Mouse (Mus musculus) neural tube, embryonic 14.5 days (tissue): ENCODE data around the gene Drd3. TPM values are rescaled to one million over a fixed set of nuclear protein-coding genes. Genes with fewer than 3 reads are reported as not detected.

Experiments
- ATAC-seq: fragments of 200-750 bp; cut with Nextera tagmentation; 2 replicates; pipeline ENCODE4 v1.8.0; 2017; ENCODE audit warnings: low read depth, mild to moderate bottlenecking, moderate TSS enrichment, moderate library complexity
- H3K27ac ChIP-seq: fragments of 300-500 bp; sonication (generic); 2 replicates; pipeline ENCODE4 v1.5.1; 2014; ENCODE audit warnings: low read depth, mild to moderate bottlenecking, control low read depth, low read length, moderate library complexity, mixed read lengths
- H3K27me3 ChIP-seq: fragments of 300-500 bp; sonication (generic); 2 replicates; pipeline ENCODE4 v1.6.1; 2014; ENCODE audit warnings: low read length; ENCODE audit not compliant: control insufficient read depth, insufficient read depth
- H3K36me3 ChIP-seq: fragments of 300-500 bp; sonication (generic); 2 replicates; pipeline ENCODE4 v1.6.1; 2014; ENCODE audit warnings: low read length, mixed read lengths; ENCODE audit not compliant: control insufficient read depth, insufficient read depth
- H3K4me1 ChIP-seq: fragments of 300-500 bp; sonication (generic); 2 replicates; pipeline ENCODE4 v1.6.1; 2014; ENCODE audit warnings: low read length; ENCODE audit not compliant: control insufficient read depth, insufficient read depth
- H3K4me2 ChIP-seq: fragments of 300-500 bp; sonication (generic); 2 replicates; pipeline ENCODE4 v1.6.1; 2014; ENCODE audit warnings: mild to moderate bottlenecking, low read depth, low read length, control low read depth
- H3K4me3 ChIP-seq: fragments of 300-500 bp; sonication (generic); 2 replicates; pipeline ENCODE4 v1.5.1; 2014; ENCODE audit warnings: low read depth, low read length, control low read depth, mixed read lengths
- H3K9ac ChIP-seq: fragments of 300-500 bp; sonication (generic); replicated peaks from 2 replicates; pipeline ENCODE4 v1.6.1; 2014; ENCODE audit warnings: low read depth, mild to moderate bottlenecking, control low read depth, low read length, mixed read lengths
- H3K9me3 ChIP-seq: fragments of 300-500 bp; sonication (generic); 2 replicates; pipeline ENCODE4 v1.6.1; 2016; ENCODE audit warnings: low read length; ENCODE audit not compliant: control insufficient read depth
- WGBS: fragments of 180-500 bp; shearing (Covaris S2); extraction: QIAGEN DNeasy Blood & Tissue Kit; methylation state at CpG from one replicate; pipeline ENCODE4 v1.1.7; 2014; 5-methylcytosine and 5-hydroxymethylcytosine counted together
- polyA plus RNA-seq: library from polyadenylated mRNA; unstranded; fragments of >200 nt; fragmentation: Nextera tagmentation; extraction: Ambion mirVana; gene quantifications from 2 replicates; pipeline ENCODE4 v1.2.1, GENCODE M21; 2014

Drd3 gene
- polyA plus RNA-seq, 1 experiment from 2014 or later, result not detected

- H3K4me3 ChIP-seq, result no peak overlapping the region
- H3K36me3 ChIP-seq, result no peaks in the 10 kb centered on the region
- H3K4me2 ChIP-seq, result no peak overlapping the region
- no peaks in the 10 kb centered on the region for H3K9me3 ChIP-seq
- 91% methylated on average over 1 of the region's 1 CpGs for WGBS
- ATAC-seq, result no peak
- H3K27ac ChIP-seq, result no peak overlapping the region
- no peaks in the 10 kb centered on the region for H3K27me3 ChIP-seq
- no peaks in the 10 kb centered on the region for H3K4me1 ChIP-seq
- H3K9ac ChIP-seq, result no peak overlapping the region
Measured at GRCm38 (mm10) chr16:43772766-43773165, 18.9 kb downstream of the Drd3 start.

- Histone ChIP-seq H3K27me3 (no peaks in the 10 kb centered on the region), H3K27ac (no peak overlapping the region), H3K4me3 (no peak overlapping the region), H3K4me1 (no peaks in the 10 kb centered on the region), H3K9me3 (no peaks in the 10 kb centered on the region), H3K36me3 (no peaks in the 10 kb centered on the region), H3K4me2 (no peak overlapping the region), H3K9ac (no peak overlapping the region)
- WGBS, result 90% methylated on average over 4 of the region's 4 CpGs
- ATAC-seq, result no peak
Measured at GRCm38 (mm10) chr16:43773506-43773905, 19.7 kb downstream of the Drd3 start.

DNA sequence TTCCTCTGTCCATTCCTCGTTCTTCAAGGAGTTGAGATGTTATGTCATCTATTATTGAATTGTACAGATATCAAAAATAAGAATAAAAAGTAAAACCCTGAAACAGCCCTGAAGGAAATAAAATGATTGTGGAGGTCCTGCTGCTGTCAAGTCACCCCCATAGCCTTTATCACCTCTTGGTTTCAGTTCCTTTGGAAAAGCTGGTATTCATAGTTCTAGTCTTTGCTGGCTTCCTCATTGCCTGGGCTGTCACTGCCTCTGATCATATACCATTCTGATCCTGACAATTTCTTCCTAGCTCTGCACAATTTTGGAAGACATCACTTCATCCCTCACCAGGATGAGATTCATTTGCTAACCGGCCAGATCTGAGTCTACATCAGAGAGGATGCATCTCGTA lies 23.1 kb downstream of the Drd3 start:
- Histone ChIP-seq H3K36me3 (no peaks in the 10 kb centered on the region), H3K9me3 (no peaks in the 10 kb centered on the region), H3K4me1 (no peaks in the 10 kb centered on the region), H3K9ac (no peak overlapping the region), H3K4me2 (no peak overlapping the region), H3K27ac (no peak overlapping the region), H3K27me3 (no peaks in the 10 kb centered on the region), H3K4me3 (no peak overlapping the region)
- no peak for ATAC-seq
- WGBS, result 83% methylated on average over 3 of the region's 3 CpGs

- H3K4me2 ChIP-seq, result no peak overlapping the region; the same call in 1 of the 2 replicates
- ATAC-seq, result no peak
- no peaks in the 10 kb centered on the region for H3K9me3 ChIP-seq
- H3K27me3 ChIP-seq, result no peaks in the 10 kb centered on the region
- H3K9ac ChIP-seq, result no peak overlapping the region
- peaks cover 13% of the 10 kb centered on the region; the same call in 1 of the 2 replicates for H3K4me1 ChIP-seq
- no peak overlapping the region for H3K4me3 ChIP-seq
- no peak overlapping the region for H3K27ac ChIP-seq
- 18% methylated on average over 4 of the region's 4 CpGs for WGBS
- H3K36me3 ChIP-seq, result no peaks in the 10 kb centered on the region
Measured at GRCm38 (mm10) chr16:43799541-43799940, 45.7 kb downstream of the Drd3 start.

- H3K4me3 ChIP-seq, result no peak overlapping the region
- peak overlapping the region; percentile 20; the same call in 1 of the 2 replicates for H3K4me2 ChIP-seq
- no peak overlapping the region for H3K9ac ChIP-seq
- ATAC-seq, result peak; percentile 23; the same call in 1 of the 2 replicates
- H3K27ac ChIP-seq, result no peak overlapping the region
- no peaks in the 10 kb centered on the region for H3K36me3 ChIP-seq
- H3K27me3 ChIP-seq, result no peaks in the 10 kb centered on the region
- 2% methylated on average over 13 of the region's 13 CpGs for WGBS
- no peaks in the 10 kb centered on the region for H3K9me3 ChIP-seq
- H3K4me1 ChIP-seq, result peaks cover 13% of the 10 kb centered on the region; the same call in 1 of the 2 replicates
Measured at GRCm38 (mm10) chr16:43800119-43800721, 46.4 kb downstream of the Drd3 start.

- Histone ChIP-seq H3K27ac (0 out of 2 replicates have a peak overlapping the region, but pooled peaks have one; percentile 39), H3K4me3 (no peak overlapping the region), H3K9ac (no peak overlapping the region), H3K27me3 (no peaks in the 10 kb centered on the region), H3K4me2 (no peak overlapping the region), H3K9me3 (no peaks in the 10 kb centered on the region), H3K36me3 (no peaks in the 10 kb centered on the region), H3K4me1 (peaks cover 13% of the 10 kb centered on the region; the same call in 1 of the 2 replicates)
- WGBS, result 30% methylated on average over 3 of the region's 3 CpGs
- ATAC-seq, result no peak
Measured at GRCm38 (mm10) chr16:43801137-43801536, 47.3 kb downstream of the Drd3 start.

DNA sequence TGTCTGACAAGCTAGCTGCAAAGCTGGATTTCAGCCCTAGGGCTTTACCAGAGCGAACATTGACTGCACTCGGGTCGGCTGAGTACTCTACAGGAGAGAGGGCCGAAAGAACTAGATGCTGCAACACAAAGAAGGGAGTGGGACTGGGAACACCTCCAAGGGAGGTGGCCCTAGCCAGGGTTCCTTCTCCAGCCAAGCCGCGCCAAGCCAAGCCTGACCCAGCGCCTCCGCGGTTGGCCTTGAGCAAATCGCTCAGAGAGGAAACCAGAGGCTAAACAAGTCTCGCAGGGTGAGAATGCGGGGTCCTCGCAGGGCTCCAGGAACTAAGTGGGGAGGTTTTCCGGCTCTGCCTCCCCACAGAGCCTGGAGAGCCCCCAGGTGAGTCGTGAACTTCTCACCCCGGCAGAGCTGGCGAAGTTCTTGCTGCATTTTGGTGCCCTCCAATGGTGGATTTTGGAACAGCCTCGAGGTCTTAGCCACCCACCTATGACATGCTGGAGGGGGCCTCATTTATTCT lies 48.0 kb downstream of the Drd3 start:
- Histone ChIP-seq H3K27me3 (no peaks in the 10 kb centered on the region), H3K4me2 (peak overlapping the region; percentile 63), H3K4me3 (peak overlapping the region; percentile 29), H3K9me3 (no peaks in the 10 kb centered on the region), H3K9ac (no peak overlapping the region; the same call in 1 of the 2 replicates), H3K27ac (no peak overlapping the region), H3K4me1 (peaks cover 13% of the 10 kb centered on the region; the same call in 1 of the 2 replicates), H3K36me3 (no peaks in the 10 kb centered on the region)
- WGBS, result 2% methylated on average over 18 of the region's 18 CpGs
- ATAC-seq, result peak; percentile 86

DNA sequence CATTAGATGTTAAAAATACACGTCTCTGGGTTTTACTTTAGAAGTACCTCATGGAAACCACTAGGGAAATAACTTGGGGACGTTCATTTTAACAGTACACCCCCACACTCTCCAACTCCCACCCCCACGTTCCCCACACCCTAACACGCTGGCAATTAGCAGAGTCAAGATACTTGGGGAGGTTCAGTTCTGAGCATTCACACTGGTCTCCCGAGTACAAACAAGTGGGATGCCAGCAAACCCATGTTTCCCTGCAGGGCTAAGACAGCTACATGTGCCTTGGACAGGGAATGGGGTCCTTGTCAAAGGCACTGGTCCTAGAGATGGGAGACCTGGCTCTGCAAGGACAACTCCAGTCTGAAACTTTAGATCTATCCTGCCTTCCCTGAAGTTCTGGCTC lies 48.6 kb downstream of the Drd3 start:
- 50% methylated on average over 5 of the region's 5 CpGs for WGBS
- Histone ChIP-seq H3K4me1 (peaks cover 13% of the 10 kb centered on the region; the same call in 1 of the 2 replicates), H3K9ac (no peak overlapping the region), H3K4me3 (no peak overlapping the region), H3K27ac (no peak overlapping the region), H3K4me2 (no peak overlapping the region), H3K9me3 (no peaks in the 10 kb centered on the region), H3K36me3 (no peaks in the 10 kb centered on the region), H3K27me3 (no peaks in the 10 kb centered on the region)
- ATAC-seq, result peak; percentile 21; the same call in 1 of the 2 replicates

GRCm38 (mm10) chr16:43804364-43804763 lies 50.5 kb downstream of the Drd3 start:
- H3K9ac ChIP-seq, result no peak overlapping the region
- H3K4me2 ChIP-seq, result no peak overlapping the region
- ATAC-seq, result no peak
- peaks cover 13% of the 10 kb centered on the region; the same call in 1 of the 2 replicates for H3K4me1 ChIP-seq
- WGBS, result 93% methylated on average over 6 of the region's 6 CpGs
- H3K27ac ChIP-seq, result no peak overlapping the region
- no peak overlapping the region for H3K4me3 ChIP-seq
- no peaks in the 10 kb centered on the region for H3K27me3 ChIP-seq
- no peaks in the 10 kb centered on the region for H3K9me3 ChIP-seq
- no peaks in the 10 kb centered on the region for H3K36me3 ChIP-seq
